Mouse (Mus musculus) G1E (cell line): Measurements from ENCODE around the gene Dscam.

Experiments used
- CTCF ChIP-seq: IDR thresholded peaks from 2 replicates; pipeline ENCODE4 v1.5.1; 2012; ENCODE audit warnings: low read depth, low read length, inconsistent platforms, mixed read lengths
- GATA1 ChIP-seq: IDR thresholded peaks from 2 replicates; pipeline ENCODE4 v1.6.1; 2012; ENCODE audit warnings: borderline replicate concordance, low read length, inconsistent platforms, mixed read lengths
- TAL1 ChIP-seq: conservative IDR thresholded peaks from 2 replicates; pipeline ENCODE4 v1.6.1; 2012; ENCODE audit warnings: low read depth, low read length, inconsistent platforms, mixed read lengths

GRCm38 (mm10) chr16:96969643-96970042 is 200.9 kb downstream of the Dscam start:
- TF ChIP-seq CTCF, result no peak
- no peak for TF ChIP-seq TAL1
- no peak for TF ChIP-seq GATA1
